In genomic region chr9:58554908-58555684, GRCm38 (mm10) we compare ENCODE assay signal across 8 mouse cellular contexts. TPM values are rescaled to one million over a fixed set of nuclear protein-coding genes. Genes with fewer than 3 reads are reported as not detected.
DNase-seq lines count a peak whose midpoint lies in the region; ATAC-seq and TF ChIP-seq lines count a peak whose summit lies in the region.

Cd276 (minus strand) TSS chr9:58555437.

- no peak for TF ChIP-seq CTCF in midbrain, postnatal 0 days (IDR thresholded peaks at IDR 0.05)

- H3K9me3 ChIP-seq in embryonic facial prominence, embryonic 10.5 days, result no peaks in the 10 kb centered on the region
- no peaks in the 10 kb centered on the region for H3K9me3 ChIP-seq in limb, embryonic 14.5 days (ENCODE audit: control insufficient read depth, low read length)
- no peaks in the 10 kb centered on the region for H3K9me3 ChIP-seq in midbrain, postnatal 0 days (ENCODE audit: low read length)

- no peak for TF ChIP-seq POLR2A in limb, embryonic 14.5 days (IDR thresholded peaks at IDR 0.05; ENCODE audit: borderline replicate concordance, extremely low read depth, insufficient read depth, insufficient read length)

- H3K9ac ChIP-seq in limb, embryonic 14.5 days (ENCODE audit: low read depth, low read length, severe bottlenecking), result peak within 1 kb of the TSS; percentile 97
- peak within 1 kb of the TSS; percentile 99 for H3K9ac ChIP-seq in midbrain, postnatal 0 days (replicated peaks; ENCODE audit: low read length, poor library complexity, severe bottlenecking)

- peaks cover 45% of the 10 kb centered on the region for H3K4me1 ChIP-seq in embryonic facial prominence, embryonic 10.5 days
- H3K4me1 ChIP-seq in limb, embryonic 14.5 days (ENCODE audit: control insufficient read depth, insufficient read depth, low read length), result peaks cover 24% of the 10 kb centered on the region
- H3K4me1 ChIP-seq in midbrain, postnatal 0 days (ENCODE audit: insufficient read depth, low read length), result peaks cover 14% of the 10 kb centered on the region

- DNase-seq in thymus, postnatal 25 days, result peak; percentile 16
- DNase-seq in thymus, postnatal 0 days (ENCODE audit: low spot score), result no peak
- DNase-seq in embryonic facial prominence, embryonic 10.5 days (ENCODE audit: low spot score), result peak; percentile 80
- peak; percentile 62 to 75 for DNase-seq in heart, adult 18-20 months
- DNase-seq in kidney, adult 9 months, result peak; percentile 38
- DNase-seq in limb, embryonic 14.5 days (ENCODE audit: low spot score), result peak; percentile 82
- DNase-seq in midbrain, postnatal 0 days (ENCODE audit: low spot score), result peak; percentile 86
- DNase-seq in urinary bladder, postnatal 25 days (ENCODE audit: low spot score), result peak; percentile 55

- H3K27ac ChIP-seq in embryonic facial prominence, embryonic 10.5 days (replicated peaks), result peak within 1 kb of the TSS; percentile 97
- H3K27ac ChIP-seq in limb, embryonic 14.5 days (replicated peaks; ENCODE audit: low read depth, low read length), result peak within 1 kb of the TSS; percentile 97
- H3K27ac ChIP-seq in midbrain, postnatal 0 days (ENCODE audit: low read depth, low read length), result peak within 1 kb of the TSS; percentile 99

- WGBS in embryonic facial prominence, embryonic 10.5 days, result under 1% methylated on average over 68 of the region's 68 CpGs
- under 1% methylated on average over 59 of the region's 68 CpGs for WGBS in limb, embryonic 14.5 days
- under 1% methylated on average over 58 of the region's 68 CpGs for WGBS in midbrain, postnatal 0 days

- 0 out of 2 replicates have a peak, but pooled peaks cover 3% of the 10 kb centered on the region for H3K36me3 ChIP-seq in embryonic facial prominence, embryonic 10.5 days (replicated peaks)
- H3K36me3 ChIP-seq in limb, embryonic 14.5 days (ENCODE audit: control insufficient read depth, insufficient read depth, low read length), result no peaks in the 10 kb centered on the region
- no peaks in the 10 kb centered on the region for H3K36me3 ChIP-seq in midbrain, postnatal 0 days (ENCODE audit: insufficient read depth, low read length)

- H3K27me3 ChIP-seq in embryonic facial prominence, embryonic 10.5 days (replicated peaks; ENCODE audit: low read depth, poor library complexity, severe bottlenecking), result no peaks in the 10 kb centered on the region; the same call in 1 of the 2 replicates
- no peaks in the 10 kb centered on the region for H3K27me3 ChIP-seq in limb, embryonic 14.5 days (ENCODE audit: control insufficient read depth, insufficient read depth, low read length)
- no peaks in the 10 kb centered on the region for H3K27me3 ChIP-seq in midbrain, postnatal 0 days (ENCODE audit: insufficient read depth, low read length)

- peak within 1 kb of the TSS; percentile 76 for H3K4me2 ChIP-seq in limb, embryonic 14.5 days (replicated peaks; ENCODE audit: low read depth, low read length, severe bottlenecking)
- H3K4me2 ChIP-seq in midbrain, postnatal 0 days (ENCODE audit: low read depth, low read length, poor library complexity, severe bottlenecking), result peak within 1 kb of the TSS; percentile 95

- H3K4me3 ChIP-seq in embryonic facial prominence, embryonic 10.5 days, result peak within 1 kb of the TSS; percentile 87
- H3K4me3 ChIP-seq in limb, embryonic 14.5 days (replicated peaks; ENCODE audit: low read length), result peak within 1 kb of the TSS; percentile 88
- peak within 1 kb of the TSS; percentile 80 for H3K4me3 ChIP-seq in midbrain, postnatal 0 days (ENCODE audit: low read depth, low read length)

- ATAC-seq in limb, embryonic 14.5 days (ENCODE audit: low FRiP score, low read depth), result peak; percentile 84
- peak; percentile 75 for ATAC-seq in midbrain, postnatal 0 days (ENCODE audit: low FRiP score)

RNA-seq across cellular contexts. Expression of gene Cd276, which starts in this region (rescaled TPM):
- polyA plus RNA-seq in thymus, postnatal 0 days (2015; fragmentation: Nextera tagmentation; extraction: Ambion mirVana), result 2.6 and 2.9 TPM in 2 replicates
- 47.8 and 49.7 TPM in 2 replicates for polyA plus RNA-seq in embryonic facial prominence, embryonic 10.5 days (2016; fragmentation: Nextera tagmentation; extraction: Ambion mirVana)
- 1 to 10 TPM; 5.9 to 8.3 TPM for total RNA-seq in heart, adult 18-20 months (2021)
- 64.8 and 89.2 TPM in 2 replicates for polyA plus RNA-seq in limb, embryonic 14.5 days (2012; rRNA removed)
- polyA plus RNA-seq in limb, embryonic 14.5 days (2014; fragmentation: Nextera tagmentation; extraction: Ambion mirVana), result 64.9 and 74.9 TPM in 2 replicates
- total RNA-seq in midbrain, postnatal 0 days (2014; rRNA removed), result 23.2 and 25.5 TPM in 2 replicates
- 19.3 and 21.5 TPM in 2 replicates for polyA plus RNA-seq in midbrain, postnatal 0 days (2015; fragmentation: Nextera tagmentation; extraction: Ambion mirVana)
